Mouse (Mus musculus) 416B (cell line): Measurements from ENCODE around the gene Zfp638.
"Not testable (repeated sequence)": the region's sequence is repeated elsewhere in the genome, so short reads cannot be mapped to it uniquely, and the experiment has no call there.

Source experiments
- DNase-seq: peaks from one replicate; pipeline ENCODE4 v3.0.0; 2011; ENCODE audit warnings: low read depth

The Zfp638 gene

GRCm38 (mm10) chr6:83866954-83867597, at the start of gene Zfp638:
TSS of gene Zfp638 (plus strand) at chr6:83867109.
- peak; percentile 93 for DNase-seq

GRCm38 (mm10) chr6:83818996-83819395, 47.9 kb upstream of the Zfp638 start:
- no peak for DNase-seq

GRCm38 (mm10) chr6:83820727-83821515, 46.0 kb upstream of the Zfp638 start:
- DNase-seq = no peak

- no peak for DNase-seq
Observed at GRCm38 (mm10) chr6:83821856-83822255, 45.1 kb upstream of the Zfp638 start.

GRCm38 (mm10) chr6:83830941-83831605, 35.8 kb upstream of the Zfp638 start:
- DNase-seq = peak; percentile 19

- peak; percentile 100 for DNase-seq
Observed at GRCm38 (mm10) chr6:83831606-83832123, 35.2 kb upstream of the Zfp638 start, which contains the start of gene Paip2b. TSS of gene Paip2b (minus strand) at chr6:83831741.

GRCm38 (mm10) chr6:83832393-83832792, 34.5 kb upstream of the Zfp638 start:
- DNase-seq = not testable (repeated sequence)

- no peak for DNase-seq
Observed at GRCm38 (mm10) chr6:83836826-83837225, 30.1 kb upstream of the Zfp638 start.

- no peak for DNase-seq
Observed at GRCm38 (mm10) chr6:83838046-83838445, 28.9 kb upstream of the Zfp638 start.

GRCm38 (mm10) chr6:83840086-83840485, 26.8 kb upstream of the Zfp638 start:
- no peak for DNase-seq

- DNase-seq = no peak
Observed at GRCm38 (mm10) chr6:83844913-83845312, 22.0 kb upstream of the Zfp638 start.

- DNase-seq = no peak
Observed at GRCm38 (mm10) chr6:83846141-83846540, 20.8 kb upstream of the Zfp638 start.

- no peak for DNase-seq
Observed at GRCm38 (mm10) chr6:83849446-83849845, 17.5 kb upstream of the Zfp638 start.

GRCm38 (mm10) chr6:83857476-83857875, 9.4 kb upstream of the Zfp638 start:
- DNase-seq = no peak

GRCm38 (mm10) chr6:83860033-83860432, 6.9 kb upstream of the Zfp638 start:
- DNase-seq = no peak

- no peak for DNase-seq
Observed at GRCm38 (mm10) chr6:83863538-83863937, 3.4 kb upstream of the Zfp638 start.

GRCm38 (mm10) chr6:83866423-83866822, 486 bp upstream of the Zfp638 start:
- DNase-seq = no peak

GRCm38 (mm10) chr6:83867598-83868585, 983 bp downstream of the Zfp638 start:
- peak; percentile 86 for DNase-seq

GRCm38 (mm10) chr6:83879815-83880214, 12.9 kb downstream of the Zfp638 start:
- peak; percentile 76 for DNase-seq

GRCm38 (mm10) chr6:83886789-83887188, 19.9 kb downstream of the Zfp638 start:
- peak; percentile 15 for DNase-seq

- DNase-seq = no peak
Observed at GRCm38 (mm10) chr6:83888802-83889201, 21.9 kb downstream of the Zfp638 start.
